Mouse (Mus musculus): Measurements from ENCODE around the gene Tnfrsf26. TPM values are rescaled to one million over a fixed set of nuclear protein-coding genes. Genes with fewer than 3 reads are reported as not detected.

Tnfrsf26 gene
- 29.8 TPM for total RNA-seq (2023)

DNA sequence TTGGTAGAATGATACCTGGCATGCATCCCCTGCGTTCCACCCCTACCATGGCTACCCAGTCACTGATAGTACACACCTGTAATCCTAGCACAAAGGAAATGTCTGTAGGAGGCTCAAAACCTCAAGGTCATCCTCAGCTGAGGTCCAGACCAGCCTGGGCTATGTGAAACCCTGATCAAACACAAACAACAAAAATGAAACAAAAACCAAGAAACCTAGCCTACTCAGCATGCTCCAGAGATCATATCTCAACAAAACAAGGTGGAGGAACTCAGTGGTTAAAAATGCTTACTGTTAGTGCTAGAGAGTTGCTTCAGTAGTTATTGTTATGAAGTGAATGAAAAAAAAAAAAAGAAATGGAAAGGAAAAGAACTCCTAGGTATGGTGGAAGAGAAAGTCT, at the start of gene Tnfrsf26:
Gene Tnfrsf26 (minus strand): TSS at position 183 of the 400 bp plus-strand sequence.

DNA sequence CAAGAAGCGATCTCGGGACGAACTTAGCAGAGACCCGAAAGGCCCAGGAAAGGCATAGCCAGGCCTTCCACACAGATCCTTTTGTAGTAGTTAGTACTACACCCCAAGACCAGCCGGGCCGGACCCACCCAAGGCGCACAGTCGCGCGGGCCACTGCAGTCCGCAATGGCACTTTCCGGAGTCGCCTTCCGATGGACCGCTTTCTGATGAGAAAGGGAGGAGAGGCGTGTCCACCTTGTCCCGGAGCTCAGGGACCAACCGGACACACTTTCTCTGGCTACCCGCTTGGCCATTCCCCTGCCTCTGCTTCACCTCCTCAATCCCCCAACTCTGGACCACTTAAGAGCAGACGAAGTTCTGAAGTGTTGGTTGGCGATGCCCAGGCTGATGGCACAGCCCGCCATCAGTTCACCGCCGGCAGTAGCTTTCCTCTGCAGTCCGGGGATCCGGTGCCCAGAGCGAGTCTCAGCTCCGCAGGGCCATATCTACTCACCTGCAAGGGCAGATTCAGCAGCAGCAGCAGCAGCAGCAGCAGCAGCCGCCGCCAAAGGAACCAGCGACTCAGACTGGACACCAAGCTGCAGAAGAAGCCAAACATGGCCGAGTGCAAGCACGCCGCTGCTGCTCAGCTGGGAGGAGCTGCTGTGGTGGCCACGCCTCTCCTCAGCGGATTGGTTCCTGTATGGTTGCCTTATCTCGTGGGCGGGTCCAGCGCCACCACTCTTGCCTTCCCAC, 20.7 kb upstream of the Tnfrsf26 start, which contains the start of gene Tnfrsf22:
Gene Tnfrsf22 (minus strand): TSS at position 628 of the 735 bp plus-strand sequence.

GRCm38 (mm10) chr7:143599428-143600230, 28.9 kb downstream of the Tnfrsf26 start, which contains the start of gene Cars:
Cars (minus strand) TSS chr7:143600090.

Other genes starting within 250 kb of the Tnfrsf26 start
- 3.0 TPM for gene Cdkn1c, start 167.7 kb downstream of the Tnfrsf26 start, total RNA-seq (2023)
- gene Slc22a18, start 155.0 kb downstream of the Tnfrsf26 start, total RNA-seq (2023): not detected
- gene Phlda2, start 125.6 kb downstream of the Tnfrsf26 start, total RNA-seq (2023): not detected
- gene Nap1l4, start 79.6 kb downstream of the Tnfrsf26 start, total RNA-seq (2023): 245 TPM
- 65.7 TPM for gene Cars, start 28.6 kb downstream of the Tnfrsf26 start, total RNA-seq (2023)
- gene Tnfrsf22, start 20.9 kb upstream of the Tnfrsf26 start, total RNA-seq (2023): 19.1 TPM
- gene Tnfrsf23, start 57.1 kb upstream of the Tnfrsf26 start, total RNA-seq (2023): 4.3 TPM
- gene Osbpl5, start 128.3 kb upstream of the Tnfrsf26 start, total RNA-seq (2023): 32.5 TPM
- gene Mrgprg, start 138.3 kb upstream of the Tnfrsf26 start, total RNA-seq (2023): not detected
- 1.1 TPM for gene Mrgpre, start 155.8 kb upstream of the Tnfrsf26 start, total RNA-seq (2023)
- 16.5 TPM for gene Nadsyn1, start 194.1 kb upstream of the Tnfrsf26 start, total RNA-seq (2023)
- gene Dhcr7, start 194.4 kb upstream of the Tnfrsf26 start, total RNA-seq (2023): 30.3 TPM
- gene Gm498, start 238.1 kb upstream of the Tnfrsf26 start, total RNA-seq (2023): not detected